Mouse (Mus musculus) C2C12 (cell line): Measurements from ENCODE around the gene Anp32e.

Experiments
- CTCF ChIP-seq: IDR thresholded peaks from one replicate; pipeline ENCODE4 v1.5.1; 2011; ENCODE audit not compliant: control insufficient read depth, insufficient read depth, insufficient read length
- FOSL1 ChIP-seq: IDR thresholded peaks from one replicate; pipeline ENCODE4 v1.8.0; 2011; ENCODE audit warnings: mild to moderate bottlenecking, low read length; ENCODE audit not compliant: poor library complexity, insufficient read depth, severe bottlenecking
- MYOG ChIP-seq: IDR thresholded peaks from one replicate; pipeline ENCODE4 v1.6.1; 2011; ENCODE audit not compliant: control insufficient read depth, insufficient read length; ENCODE audit errors: extremely low read depth
- USF1 ChIP-seq: IDR thresholded peaks from one replicate; pipeline ENCODE4 v1.6.1; 2011; ENCODE audit warnings: low read depth, mild to moderate bottlenecking, control low read depth, moderate library complexity

DNA sequence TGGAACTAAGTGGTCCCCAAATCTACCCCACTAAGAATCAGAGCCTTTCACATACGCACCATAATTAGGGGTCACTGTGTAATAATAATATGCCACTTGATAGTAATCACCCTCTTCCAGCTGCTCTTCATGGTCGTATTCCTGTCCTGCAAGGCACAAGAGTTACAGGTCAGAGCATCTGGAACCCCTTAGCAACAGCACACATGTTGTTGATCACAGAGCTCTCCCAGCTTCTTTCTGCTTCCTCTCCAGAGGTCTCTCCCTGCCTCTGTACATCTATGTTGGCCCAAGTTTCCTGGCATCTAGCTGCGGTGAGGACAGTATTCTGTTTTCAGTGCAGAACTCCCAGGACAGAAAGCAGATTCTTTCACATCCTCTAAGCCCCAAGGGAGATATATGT lies 39.4 kb upstream of the Anp32e start:
- TF ChIP-seq MYOG = no peak
- TF ChIP-seq CTCF = no peak
- TF ChIP-seq FOSL1 = no peak
- no peak for TF ChIP-seq USF1
